In the genomic region with DNA sequence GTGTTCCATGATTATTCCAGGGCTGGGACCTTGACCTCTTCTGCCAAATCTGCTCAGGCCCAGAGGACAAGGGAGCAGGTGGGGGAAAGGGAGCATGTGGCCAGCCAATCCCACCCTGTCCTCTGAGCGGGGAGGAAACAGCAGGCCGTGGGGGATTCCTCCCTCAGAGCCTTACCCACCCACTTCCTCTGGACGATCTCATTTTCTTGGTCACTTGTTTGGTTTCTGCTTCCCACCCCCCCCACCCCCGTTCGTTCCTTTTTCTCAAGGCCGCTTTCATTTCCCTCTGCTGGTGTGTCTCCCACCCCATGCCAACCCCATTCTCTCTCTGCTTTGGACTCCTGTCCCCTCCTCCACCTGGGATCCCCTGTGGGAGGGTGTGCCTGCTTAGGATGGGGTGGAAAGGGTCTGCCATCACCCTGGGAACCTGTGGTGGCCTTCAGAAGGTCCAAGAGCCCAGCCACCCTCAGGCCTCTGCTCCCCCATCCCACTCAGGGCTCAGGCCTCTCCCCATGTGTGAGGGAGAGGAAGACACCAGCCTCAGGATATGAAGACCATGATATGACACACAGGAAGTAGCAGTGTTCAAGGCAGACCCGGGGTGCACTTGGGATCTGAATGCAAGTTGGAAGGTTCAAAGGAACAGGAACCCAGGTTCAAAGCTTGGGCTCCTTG, we compare ENCODE assay signal across 18 mouse cellular contexts.
A peak's percentile ranks its signal among the peaks of the same experiment; 100 is the strongest.
DNase-seq lines count a peak whose midpoint lies in the region; ATAC-seq and TF ChIP-seq lines count a peak whose summit lies in the region.
"Had no signal": no experiment of that assay in that cellular context is flagged by ENCODE, and none has a peak within 500 bp of the region (broad histone marks: within the 10 kb centered on the region; RNA-seq: fewer than 3 reads in every experiment).

No protein-coding gene starts in this region.

- no peaks in the 10 kb centered on the region for H3K79me2 ChIP-seq in liver, adult 2 months (ENCODE audit: control insufficient read depth, insufficient read depth, low read length)

- TF ChIP-seq POLR2A in liver, adult 2 months (IDR thresholded peaks at IDR 0.05; ENCODE audit: extremely low read depth, insufficient read depth, low read length) = no peak

- TF ChIP-seq CTCF in liver, adult 2 months (IDR thresholded peaks at IDR 0.05; ENCODE audit: low read depth, low read length) = no peak

- no peak overlapping the region for H3K27ac ChIP-seq in liver, adult 2 months (replicated peaks; ENCODE audit: insufficient read depth, low read depth, low read length)
- no peak overlapping the region for H3K27ac ChIP-seq in liver, embryonic 12.5 days
- H3K27ac ChIP-seq in neural tube, embryonic 15.5 days (replicated peaks) = no peak overlapping the region
- H3K27ac ChIP-seq in forebrain, embryonic 13.5 days = no peak overlapping the region
- H3K27ac ChIP-seq: embryonic facial prominence, embryonic 13.5 days; forebrain, embryonic 15.5 days; heart, embryonic 10.5 days; hindbrain, embryonic 14.5 days; lung, embryonic 15.5 days had no signal

- H3K9ac ChIP-seq in liver, adult 2 months (ENCODE audit: low read depth, low read length) = no peak overlapping the region
- H3K9ac ChIP-seq in liver, embryonic 12.5 days = no peak overlapping the region
- H3K9ac ChIP-seq in neural tube, embryonic 15.5 days (replicated peaks) = no peak overlapping the region
- H3K9ac ChIP-seq in forebrain, embryonic 13.5 days = no peak overlapping the region
- H3K9ac ChIP-seq: embryonic facial prominence, embryonic 13.5 days; forebrain, embryonic 15.5 days; hindbrain, embryonic 14.5 days; lung, embryonic 15.5 days had no signal

- no peaks in the 10 kb centered on the region for H3K4me1 ChIP-seq in liver, adult 2 months (ENCODE audit: control insufficient read depth, insufficient read depth, low read length)
- no peaks in the 10 kb centered on the region for H3K4me1 ChIP-seq in liver, embryonic 12.5 days
- H3K4me1 ChIP-seq in neural tube, embryonic 15.5 days = 0 out of 2 replicates have a peak, but pooled peaks cover 5% of the 10 kb centered on the region
- H3K4me1 ChIP-seq in forebrain, embryonic 13.5 days = peaks cover 5% of the 10 kb centered on the region
- H3K4me1 ChIP-seq: embryonic facial prominence, embryonic 13.5 days had no signal

- no peak overlapping the region for H3K4me2 ChIP-seq in liver, embryonic 12.5 days
- no peak overlapping the region for H3K4me2 ChIP-seq in neural tube, embryonic 15.5 days
- no peak overlapping the region for H3K4me2 ChIP-seq in forebrain, embryonic 13.5 days
- H3K4me2 ChIP-seq: embryonic facial prominence, embryonic 13.5 days; forebrain, embryonic 15.5 days; hindbrain, embryonic 14.5 days; lung, embryonic 15.5 days had no signal

- H3K9me3 ChIP-seq in liver, embryonic 12.5 days (replicated peaks) = no peaks in the 10 kb centered on the region
- H3K9me3 ChIP-seq in neural tube, embryonic 15.5 days (replicated peaks) = no peaks in the 10 kb centered on the region
- no peaks in the 10 kb centered on the region for H3K9me3 ChIP-seq in forebrain, embryonic 13.5 days (replicated peaks)
- H3K9me3 ChIP-seq: embryonic facial prominence, embryonic 13.5 days; forebrain, embryonic 15.5 days; heart, embryonic 10.5 days; lung, embryonic 15.5 days had no signal

- H3K4me3 ChIP-seq in liver, adult 2 months (ENCODE audit: insufficient read depth, low read depth, low read length) = no peak overlapping the region
- no peak overlapping the region for H3K4me3 ChIP-seq in liver, embryonic 12.5 days
- H3K4me3 ChIP-seq in neural tube, embryonic 15.5 days (replicated peaks) = no peak overlapping the region
- H3K4me3 ChIP-seq in forebrain, embryonic 13.5 days = no peak overlapping the region
- H3K4me3 ChIP-seq: embryonic facial prominence, embryonic 13.5 days; forebrain, embryonic 15.5 days; heart, embryonic 10.5 days; lung, embryonic 15.5 days had no signal

- DNase-seq in liver, adult 2 months (ENCODE audit: extremely low read depth, low read depth, low spot score) = peak; percentile 11
- peak; percentile 4 for DNase-seq in 416B (ENCODE audit: low read depth)
- no peak for DNase-seq in left cerebral cortex, adult 18-20 months (ENCODE audit: low spot score in 2 of 2)
- DNase-seq: cerebellum, adult 9-10 months; gastrocnemius, postnatal 25 days; lung, postnatal 4 days; thymus, postnatal 14 days had no signal

- no peaks in the 10 kb centered on the region for H3K27me3 ChIP-seq in liver, adult 2 months (ENCODE audit: control insufficient read depth, insufficient read depth, low read length)
- H3K27me3 ChIP-seq in liver, embryonic 12.5 days (replicated peaks) = no peaks in the 10 kb centered on the region
- H3K27me3 ChIP-seq in neural tube, embryonic 15.5 days (replicated peaks) = no peaks in the 10 kb centered on the region
- no peaks in the 10 kb centered on the region for H3K27me3 ChIP-seq in forebrain, embryonic 13.5 days
- H3K27me3 ChIP-seq: embryonic facial prominence, embryonic 13.5 days; forebrain, embryonic 15.5 days; lung, embryonic 15.5 days had no signal

- 71% methylated on average over 7 of the region's 7 CpGs for WGBS in liver, adult 2 months
- 18% methylated on average over 7 of the region's 7 CpGs for WGBS in liver, embryonic 12.5 days (ENCODE audit: insufficient replicate concordance)
- WGBS in neural tube, embryonic 15.5 days = 81% methylated on average over 7 of the region's 7 CpGs
- WGBS in forebrain, embryonic 13.5 days = 86% methylated on average over 7 of the region's 7 CpGs

- H3K36me3 ChIP-seq in liver, adult 2 months (ENCODE audit: control insufficient read depth, insufficient read depth, low read length) = no peaks in the 10 kb centered on the region
- no peaks in the 10 kb centered on the region for H3K36me3 ChIP-seq in liver, embryonic 12.5 days
- H3K36me3 ChIP-seq in neural tube, embryonic 15.5 days = no peaks in the 10 kb centered on the region
- H3K36me3 ChIP-seq in forebrain, embryonic 13.5 days (ENCODE audit: poor library complexity, severe bottlenecking) = no peaks in the 10 kb centered on the region
- H3K36me3 ChIP-seq: embryonic facial prominence, embryonic 13.5 days; forebrain, embryonic 15.5 days; heart, embryonic 10.5 days; lung, embryonic 15.5 days had no signal

- ATAC-seq in liver, embryonic 12.5 days = no peak
- ATAC-seq in common myeloid progenitor, adult 5-6 weeks (replicated peaks; ENCODE audit: low read depth, poor library complexity, severe bottlenecking) = peak; percentile 71
- peak; percentile 74 for ATAC-seq in megakaryocyte progenitor cell, adult 5-6 weeks (replicated peaks; ENCODE audit: poor library complexity)
- ATAC-seq in neural tube, embryonic 15.5 days (ENCODE audit: low FRiP score) = no peak
- ATAC-seq in forebrain, embryonic 13.5 days = no peak
- ATAC-seq: forebrain, embryonic 15.5 days; midbrain, embryonic 16.5 days had no signal

Comparison
In these comparisons a context has a peak if more than half of its experiments do, and no peak if none do; other contexts are left out.
1. DNase-seq: peak in liver, adult 2 months (single experiment) and 416B (single experiment); none in left cerebral cortex, adult 18-20 months (0 of 2).
2. ATAC-seq: peak in common myeloid progenitor, adult 5-6 weeks (single experiment) and megakaryocyte progenitor cell, adult 5-6 weeks (single experiment); none in liver, embryonic 12.5 days (single experiment), neural tube, embryonic 15.5 days (single experiment) and forebrain, embryonic 13.5 days (single experiment).